15 mouse cellular contexts compared by ENCODE assay signal in the genomic region with DNA sequence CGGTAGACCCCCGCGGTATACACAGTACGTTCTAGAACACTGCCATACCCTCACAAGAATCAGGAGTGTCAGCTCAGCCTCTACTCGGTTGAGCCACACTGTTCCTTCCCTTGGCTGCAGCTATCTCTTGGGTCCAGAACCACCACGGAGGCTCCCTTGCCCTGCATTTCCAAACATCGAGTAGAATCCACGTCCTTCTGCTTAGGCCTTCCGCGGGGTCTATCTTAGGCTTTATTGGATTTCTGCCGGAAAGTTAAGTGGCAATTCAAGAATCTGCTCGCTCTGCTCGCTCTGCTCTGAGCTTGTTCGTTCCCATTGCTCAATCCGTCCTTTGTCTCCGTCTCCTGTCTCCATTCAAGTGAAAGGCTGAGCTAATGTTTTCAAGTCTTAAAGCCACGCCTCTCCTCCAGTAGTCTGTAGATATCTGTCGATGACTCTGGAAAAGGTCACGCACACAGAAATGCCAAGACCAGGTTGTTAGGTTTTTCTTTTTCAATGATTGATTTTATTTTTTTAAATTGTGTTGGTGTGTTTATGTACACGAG. TPM values are rescaled to one million over a fixed set of nuclear protein-coding genes. Genes with fewer than 3 reads are reported as not detected.
DNase-seq lines count a peak whose midpoint lies in the region; ATAC-seq and TF ChIP-seq lines count a peak whose summit lies in the region.
"Had no signal": no experiment of that assay in that cellular context is flagged by ENCODE, and none has a peak within 500 bp of the region (broad histone marks: within the 10 kb centered on the region; RNA-seq: fewer than 3 reads in every experiment).

No protein-coding gene starts in this region.

- H3K27me3 ChIP-seq in forebrain, embryonic 10.5 days (ENCODE audit: poor library complexity, severe bottlenecking) = peaks cover 12% of the 10 kb centered on the region; the same call in 1 of the 2 replicates
- H3K27me3 ChIP-seq in forebrain, embryonic 15.5 days = no peaks in the 10 kb centered on the region
- peaks cover 65% of the 10 kb centered on the region for H3K27me3 ChIP-seq in E14TG2a.4 (ENCODE audit: insufficient read depth, low read length)
- no peaks in the 10 kb centered on the region for H3K27me3 ChIP-seq in lung, postnatal 0 days (replicated peaks; ENCODE audit: insufficient read depth, low read length)
- H3K27me3 ChIP-seq: embryonic facial prominence, embryonic 15.5 days; heart, embryonic 13.5 days; hindbrain, embryonic 12.5 days had no signal

- H3K36me3 ChIP-seq in forebrain, embryonic 10.5 days (replicated peaks) = no peaks in the 10 kb centered on the region
- H3K36me3 ChIP-seq in forebrain, embryonic 15.5 days = no peaks in the 10 kb centered on the region
- H3K36me3 ChIP-seq in E14TG2a.4 (ENCODE audit: insufficient read depth, low read length) = no peaks in the 10 kb centered on the region
- H3K36me3 ChIP-seq in lung, postnatal 0 days (ENCODE audit: insufficient read depth, low read length) = no peaks in the 10 kb centered on the region
- H3K36me3 ChIP-seq: embryonic facial prominence, embryonic 15.5 days; heart, embryonic 13.5 days; hindbrain, embryonic 12.5 days had no signal

- peak overlapping the region; percentile 79 for H3K27ac ChIP-seq in forebrain, embryonic 10.5 days
- H3K27ac ChIP-seq in forebrain, embryonic 15.5 days (replicated peaks) = no peak overlapping the region
- H3K27ac ChIP-seq in lung, postnatal 0 days (ENCODE audit: low read length) = peak overlapping the region; percentile 43; the same call in 1 of the 2 replicates
- H3K27ac ChIP-seq: embryonic facial prominence, embryonic 15.5 days; gastrocnemius, adult 2 months; heart, embryonic 13.5 days; hindbrain, embryonic 12.5 days had no signal

- no peak for DNase-seq in forebrain, embryonic 10.5 days (ENCODE audit: extremely low spot score, low spot score)
- DNase-seq in embryo, embryonic 11 days = peak; percentile 13
- peak; percentile 69 for DNase-seq in lung, postnatal 0 days (ENCODE audit: low spot score)
- DNase-seq in frontal cortex, postnatal 14 days (ENCODE audit: low spot score in 2 of 2) = no peak
- no peak for DNase-seq in adrenal gland, adult 18-20 months (ENCODE audit: low spot score in 2 of 2)
- DNase-seq in gastrocnemius, postnatal 14 days = no peak
- DNase-seq: cerebellum, adult 9-11 months; gastrocnemius, adult 2 months; kidney, adult 8-10 months; right cerebral cortex, postnatal 25 days had no signal

- H3K4me2 ChIP-seq in forebrain, embryonic 15.5 days (replicated peaks) = no peak overlapping the region; the same call in 1 of the 2 replicates
- peak overlapping the region; percentile 23; the same call in 1 of the 2 replicates for H3K4me2 ChIP-seq in lung, postnatal 0 days (replicated peaks; ENCODE audit: low read depth, low read length)
- H3K4me2 ChIP-seq: embryonic facial prominence, embryonic 15.5 days; heart, embryonic 13.5 days; hindbrain, embryonic 12.5 days had no signal

- H3K9me3 ChIP-seq in forebrain, embryonic 10.5 days = no peaks in the 10 kb centered on the region
- H3K9me3 ChIP-seq in forebrain, embryonic 15.5 days = no peaks in the 10 kb centered on the region
- H3K9me3 ChIP-seq in E14TG2a.4 (ENCODE audit: low read length) = no peaks in the 10 kb centered on the region
- no peaks in the 10 kb centered on the region for H3K9me3 ChIP-seq in lung, postnatal 0 days (ENCODE audit: low read length)
- H3K9me3 ChIP-seq: embryonic facial prominence, embryonic 15.5 days; heart, embryonic 13.5 days; hindbrain, embryonic 12.5 days had no signal

- 47% methylated on average over 20 of the region's 20 CpGs for WGBS in forebrain, embryonic 10.5 days
- 24% methylated on average over 20 of the region's 20 CpGs for WGBS in forebrain, embryonic 15.5 days
- WGBS in lung, postnatal 0 days = 50% methylated on average over 20 of the region's 20 CpGs

- intact Hi-C loops in gastrocnemius, postnatal 14 days (cut with DNase I; ENCODE audit: low total_unique reads) = no loop called here

- no peak overlapping the region for H3K9ac ChIP-seq in forebrain, embryonic 15.5 days (replicated peaks)
- H3K9ac ChIP-seq in lung, postnatal 0 days (replicated peaks; ENCODE audit: low read depth) = no peak overlapping the region
- H3K9ac ChIP-seq: embryonic facial prominence, embryonic 15.5 days; heart, embryonic 13.5 days; hindbrain, embryonic 12.5 days had no signal

- no peak for TF ChIP-seq EP300 in lung, postnatal 0 days (IDR thresholded peaks at IDR 0.05)

- ATAC-seq in forebrain, embryonic 15.5 days (replicated peaks) = no peak
- ATAC-seq in lung, postnatal 0 days = no peak; the same call in 1 of the 2 replicates

- TF ChIP-seq CTCF in E14TG2a.4 (conservative IDR thresholded peaks at IDR 0.05; ENCODE audit: low read length) = no peak
- TF ChIP-seq CTCF in lung, postnatal 0 days (IDR thresholded peaks at IDR 0.05) = no peak

- H3K4me3 ChIP-seq in forebrain, embryonic 10.5 days = no peak overlapping the region; the same call in 1 of the 2 replicates
- H3K4me3 ChIP-seq in forebrain, embryonic 15.5 days = no peak overlapping the region
- peak overlapping the region; percentile 35 for H3K4me3 ChIP-seq in E14TG2a.4 (replicated peaks; ENCODE audit: low read length)
- no peak overlapping the region for H3K4me3 ChIP-seq in lung, postnatal 0 days (ENCODE audit: low read depth, low read length)
- H3K4me3 ChIP-seq: embryonic facial prominence, embryonic 15.5 days; gastrocnemius, adult 2 months; heart, embryonic 13.5 days; hindbrain, embryonic 12.5 days had no signal

- peaks cover 57% of the 10 kb centered on the region for H3K4me1 ChIP-seq in forebrain, embryonic 10.5 days
- peaks cover 25% of the 10 kb centered on the region for H3K4me1 ChIP-seq in forebrain, embryonic 15.5 days
- peaks cover 43% of the 10 kb centered on the region for H3K4me1 ChIP-seq in E14TG2a.4 (replicated peaks; ENCODE audit: low read depth, low read length)
- no peaks in the 10 kb centered on the region; the same call in 1 of the 2 replicates for H3K4me1 ChIP-seq in lung, postnatal 0 days (ENCODE audit: insufficient read depth, low read depth, low read length)

RNA-seq across cellular contexts. Expression of gene Slc35g2, which starts 9.4 kb away (rescaled TPM):
- polyA plus RNA-seq in forebrain, embryonic 10.5 days (2016; fragmentation: Nextera tagmentation; extraction: Ambion mirVana) = 4.8 and 6.7 TPM in 2 replicates
- 5.6 and 8.5 TPM in 2 replicates for polyA plus RNA-seq in forebrain, embryonic 15.5 days (2015; fragmentation: Nextera tagmentation; extraction: Ambion mirVana)
- polyA plus RNA-seq in lung, postnatal 0 days (2015; fragmentation: Nextera tagmentation; extraction: Ambion mirVana) = 16.1 and 16.7 TPM in 2 replicates
- total RNA-seq in adrenal gland, adult 18-20 months (2021) = 1 to 10 TPM; 7.8 to 9.6 TPM
- under 1 TPM; 0.60 to 0.80 TPM for total RNA-seq in gastrocnemius, postnatal 14 days (2021)

RNA-seq across cellular contexts. Expression of gene Stag1, which starts 17.3 kb away (rescaled TPM):
- polyA plus RNA-seq in forebrain, embryonic 10.5 days (2016; fragmentation: Nextera tagmentation; extraction: Ambion mirVana) = 52.3 and 53.9 TPM in 2 replicates
- polyA plus RNA-seq in forebrain, embryonic 15.5 days (2015; fragmentation: Nextera tagmentation; extraction: Ambion mirVana) = 36.0 and 42.1 TPM in 2 replicates
- 38.1 and 40.1 TPM in 2 replicates for polyA plus RNA-seq in lung, postnatal 0 days (2015; fragmentation: Nextera tagmentation; extraction: Ambion mirVana)
- 10 to 100 TPM; 31.4 to 33.8 TPM for total RNA-seq in adrenal gland, adult 18-20 months (2021)
- total RNA-seq in gastrocnemius, postnatal 14 days (2021) = 10 to 100 TPM; 24.2 to 27.9 TPM

RNA-seq across cellular contexts. Expression of gene Nck1, which starts 34.3 kb away (rescaled TPM):
- polyA plus RNA-seq in forebrain, embryonic 10.5 days (2016; fragmentation: Nextera tagmentation; extraction: Ambion mirVana) = 65.6 and 70.0 TPM in 2 replicates
- 40.2 and 42.4 TPM in 2 replicates for polyA plus RNA-seq in forebrain, embryonic 15.5 days (2015; fragmentation: Nextera tagmentation; extraction: Ambion mirVana)
- polyA plus RNA-seq in lung, postnatal 0 days (2015; fragmentation: Nextera tagmentation; extraction: Ambion mirVana) = 77.9 and 87.8 TPM in 2 replicates
- 10 to 100 TPM; 49.3 to 49.9 TPM for total RNA-seq in adrenal gland, adult 18-20 months (2021)
- 10 to 100 TPM; 29.3 to 33.0 TPM for total RNA-seq in gastrocnemius, postnatal 14 days (2021)

Comparison
In these comparisons a context has a peak if more than half of its experiments do, and no peak if none do; other contexts are left out.
1. DNase-seq: peak in embryo, embryonic 11 days (single experiment) and lung, postnatal 0 days (single experiment); none in forebrain, embryonic 10.5 days (single experiment), frontal cortex, postnatal 14 days (0 of 2), adrenal gland, adult 18-20 months (0 of 2) and gastrocnemius, postnatal 14 days (single experiment).